Mouse (Mus musculus) ES-E14 (cell line): ENCODE data around the gene Adamts20.

Experiments used
- CHD2 ChIP-seq: IDR thresholded peaks from 2 replicates; pipeline ENCODE4 v1.6.1; 2014; ENCODE audit warnings: mild to moderate bottlenecking, low read depth, low read length, inconsistent platforms
- HCFC1 ChIP-seq: IDR thresholded peaks from 2 replicates; pipeline ENCODE4 v1.6.1; 2012; ENCODE audit warnings: low read length, inconsistent platforms, borderline replicate concordance; ENCODE audit not compliant: insufficient read depth
- MAFK ChIP-seq: IDR thresholded peaks from 2 replicates; pipeline ENCODE4 v1.6.1; 2014; ENCODE audit warnings: mild to moderate bottlenecking, low read depth, low read length, inconsistent platforms; ENCODE audit not compliant: insufficient read depth
- ZC3H11A ChIP-seq: IDR thresholded peaks from 2 replicates; pipeline ENCODE4 v1.6.1; 2012; ENCODE audit warnings: low read depth, mild to moderate bottlenecking, inconsistent platforms, low read length, borderline replicate concordance
- ZNF384 ChIP-seq: IDR thresholded peaks from 2 replicates; pipeline ENCODE4 v1.6.1; 2012; ENCODE audit warnings: low read depth, low read length, inconsistent platforms

GRCm38 (mm10) chr15:94220686-94221085, 244.5 kb downstream of the Adamts20 start:
- no peak for TF ChIP-seq MAFK
- TF ChIP-seq CHD2 = no peak
- TF ChIP-seq HCFC1 = no peak
- no peak for TF ChIP-seq ZNF384
- no peak for TF ChIP-seq ZC3H11A
